Mouse (Mus musculus) CH12.LX (cell line): ENCODE measurements around the gene Parm1.
A peak's percentile ranks its signal among the peaks of the same experiment; 100 is the strongest.

ENCODE experiments used
- CTCF ChIP-seq, 2 experiments: IDR thresholded peaks in 1 of 2; conservative IDR thresholded peaks in 1 of 2; 2 replicates each; pipeline ENCODE4 v1.5.1; 2011 to 2012; ENCODE audit warnings: low read depth in 2 of 2, low read length in 2 of 2, improper control_type of control experiment in 1 of 2, inconsistent platforms in 1 of 2, mild to moderate bottlenecking in 1 of 2, moderate library complexity in 1 of 2
- EP300 ChIP-seq: IDR thresholded peaks from 2 replicates; pipeline ENCODE4 v1.6.1; 2011; ENCODE audit warnings: low read length, improper control_type of control experiment
- ZKSCAN1 ChIP-seq: IDR thresholded peaks from 2 replicates; pipeline ENCODE4 v1.6.1; 2012; ENCODE audit warnings: low read depth, inconsistent platforms, low read length, improper control_type of control experiment, borderline replicate concordance

GRCm38 (mm10) chr5:91629472-91629871 lies 112.1 kb downstream of the Parm1 start:
- no peak for TF ChIP-seq CTCF (conservative IDR thresholded peaks at IDR 0.05 in 1 of 2, IDR thresholded peaks at IDR 0.05 in 1 of 2; ENCODE audit: low read depth in 2 of 2, low read length in 2 of 2)
- TF ChIP-seq ZKSCAN1 = no peak
- TF ChIP-seq EP300 = peak; percentile 36; the same call in 1 of the 2 replicates
